Mouse (Mus musculus): ENCODE measurements at regions not wholly inside any gene's neighbourhood (a gene's known extent, or its start where the extent isn't known, plus 50 kb on each side); places are given as distances from the start of the nearest gene placed in this dataset.

DNA sequence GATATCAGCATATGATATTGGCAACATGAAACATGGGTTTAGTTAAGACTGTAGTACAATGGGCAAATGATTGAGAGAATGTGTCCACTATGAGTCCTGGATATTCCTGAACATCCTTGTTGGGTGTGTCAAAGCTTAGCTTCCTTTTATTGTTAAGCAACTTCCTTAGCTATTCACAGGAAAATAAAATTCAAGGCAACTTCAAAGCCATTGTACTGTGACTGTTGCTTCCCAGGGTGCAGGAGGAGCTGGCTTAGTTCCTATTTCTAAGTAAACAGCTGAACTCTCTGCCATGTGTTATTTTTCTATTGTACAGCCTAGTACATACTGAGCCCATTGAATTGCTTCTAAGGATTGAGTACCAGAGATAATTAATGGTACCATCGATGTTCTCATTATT is 87.0 kb upstream of the Htr2a start:
- TF ChIP-seq GATA1 (IDR thresholded peaks at IDR 0.05; ENCODE audit: low read length): no peak

- TF ChIP-seq GATA1 (IDR thresholded peaks at IDR 0.05; ENCODE audit: low read length): no peak
Observed at GRCm38 (mm10) chr14:74558359-74558758, 82.3 kb upstream of the Htr2a start.

Data from G1E-ER4 (cell line).